Mouse (Mus musculus): Measurements from ENCODE around the gene Pla2g2c. TPM values are rescaled to one million over a fixed set of nuclear protein-coding genes. Genes with fewer than 3 reads are reported as not detected.
A peak's percentile ranks its signal among the peaks of the same experiment; 100 is the strongest.

The Pla2g2c gene
- polyA plus RNA-seq, 1 experiment from 2014 or later = 0.41 TPM

- Histone ChIP-seq H3K27me3 (no peaks in the 10 kb centered on the region), H3K4me2 (replicated peaks) (no peak overlapping the region), H3K9ac (no peak overlapping the region), H3K36me3 (no peaks in the 10 kb centered on the region), H3K4me3 (no peak overlapping the region), H3K4me1 (peaks cover 16% of the 10 kb centered on the region), H3K9me3 (no peaks in the 10 kb centered on the region), H3K27ac (no peak overlapping the region)
- no peak for ATAC-seq (ENCODE audit: insufficient number of reproducible peaks, insufficient read depth, low FRiP score, low TSS enrichment)
- WGBS = 44% methylated on average over 9 of the region's 9 CpGs
Measured at GRCm38 (mm10) chr4:138729018-138729703, 4.6 kb downstream of the Pla2g2c start.

- ATAC-seq (ENCODE audit: insufficient number of reproducible peaks, insufficient read depth, low FRiP score, low TSS enrichment) = no peak
- no peak overlapping the region for H3K4me2 ChIP-seq (replicated peaks)
- no peak overlapping the region for H3K9ac ChIP-seq
- H3K9me3 ChIP-seq = no peaks in the 10 kb centered on the region
- H3K27me3 ChIP-seq = no peaks in the 10 kb centered on the region
- H3K36me3 ChIP-seq = no peaks in the 10 kb centered on the region
- H3K4me1 ChIP-seq = peaks cover 18% of the 10 kb centered on the region
- H3K4me3 ChIP-seq = no peak overlapping the region
- no peak overlapping the region for H3K27ac ChIP-seq
- WGBS = 70% methylated on average over 7 of the region's 7 CpGs
Measured at GRCm38 (mm10) chr4:138734105-138734504, 9.5 kb downstream of the Pla2g2c start.

- no peak overlapping the region for H3K9ac ChIP-seq
- H3K9me3 ChIP-seq = no peaks in the 10 kb centered on the region
- ATAC-seq (ENCODE audit: insufficient number of reproducible peaks, insufficient read depth, low FRiP score, low TSS enrichment) = no peak
- H3K27ac ChIP-seq = no peak overlapping the region
- no peak overlapping the region for H3K4me3 ChIP-seq
- no peak overlapping the region for H3K4me2 ChIP-seq (replicated peaks)
- H3K27me3 ChIP-seq = no peaks in the 10 kb centered on the region
- WGBS = 88% methylated on average over 4 of the region's 4 CpGs
- H3K36me3 ChIP-seq = no peaks in the 10 kb centered on the region
- H3K4me1 ChIP-seq = peaks cover 25% of the 10 kb centered on the region
Measured at GRCm38 (mm10) chr4:138734863-138735262, 10.3 kb downstream of the Pla2g2c start.

GRCm38 (mm10) chr4:138737031-138737430 is 12.4 kb downstream of the Pla2g2c start, which contains the start of gene Ubxn10:
TSS of gene Ubxn10 (minus strand) at chr4:138737167.
- Histone ChIP-seq H3K9ac (no peak within 1 kb of the TSS), H3K36me3 (no peaks in the 10 kb centered on the region), H3K27ac (no peak within 1 kb of the TSS), H3K27me3 (no peaks in the 10 kb centered on the region), H3K9me3 (no peaks in the 10 kb centered on the region), H3K4me3 (no peak within 1 kb of the TSS), H3K4me1 (peaks cover 25% of the 10 kb centered on the region), H3K4me2 (replicated peaks) (no peak within 1 kb of the TSS)
- ATAC-seq (ENCODE audit: insufficient number of reproducible peaks, insufficient read depth, low FRiP score, low TSS enrichment) = no peak
- 67% methylated on average over 7 of the region's 7 CpGs for WGBS

- Histone ChIP-seq H3K9ac (no peak overlapping the region), H3K4me3 (no peak overlapping the region), H3K27ac (no peak overlapping the region), H3K4me2 (replicated peaks) (no peak overlapping the region), H3K4me1 (peaks cover 28% of the 10 kb centered on the region), H3K36me3 (no peaks in the 10 kb centered on the region), H3K9me3 (no peaks in the 10 kb centered on the region), H3K27me3 (no peaks in the 10 kb centered on the region)
- whole genome bisulfite sequencing = 10% methylated on average over 7 of the region's 7 CpGs
- no peak for ATAC-seq (ENCODE audit: insufficient number of reproducible peaks, insufficient read depth, low FRiP score, low TSS enrichment)
Measured at GRCm38 (mm10) chr4:138739136-138739851, 14.7 kb downstream of the Pla2g2c start.

GRCm38 (mm10) chr4:138745884-138746283 is 21.3 kb downstream of the Pla2g2c start:
- H3K4me2 ChIP-seq (replicated peaks) = no peak overlapping the region
- no peaks in the 10 kb centered on the region for H3K27me3 ChIP-seq
- H3K9ac ChIP-seq = no peak overlapping the region
- no peak overlapping the region for H3K4me3 ChIP-seq
- peaks cover 10% of the 10 kb centered on the region for H3K4me1 ChIP-seq
- no peak for ATAC-seq (ENCODE audit: insufficient number of reproducible peaks, insufficient read depth, low FRiP score, low TSS enrichment)
- 53% methylated on average over 4 of the region's 4 CpGs for WGBS
- no peak overlapping the region for H3K27ac ChIP-seq
- no peaks in the 10 kb centered on the region for H3K36me3 ChIP-seq
- H3K9me3 ChIP-seq = no peaks in the 10 kb centered on the region

GRCm38 (mm10) chr4:138746866-138747265 is 22.3 kb downstream of the Pla2g2c start:
- Histone ChIP-seq H3K27me3 (no peaks in the 10 kb centered on the region), H3K4me3 (no peak overlapping the region), H3K36me3 (no peaks in the 10 kb centered on the region), H3K4me1 (peaks cover 10% of the 10 kb centered on the region), H3K27ac (no peak overlapping the region), H3K4me2 (replicated peaks) (no peak overlapping the region), H3K9ac (no peak overlapping the region), H3K9me3 (no peaks in the 10 kb centered on the region)
- 93% methylated on average over 9 of the region's 9 CpGs for WGBS
- ATAC-seq (ENCODE audit: insufficient number of reproducible peaks, insufficient read depth, low FRiP score, low TSS enrichment) = no peak

GRCm38 (mm10) chr4:138747851-138748250 is 23.3 kb downstream of the Pla2g2c start:
- peak; percentile 43; the same call in 1 of the 2 replicates for ATAC-seq (ENCODE audit: insufficient number of reproducible peaks, insufficient read depth, low FRiP score, low TSS enrichment)
- Histone ChIP-seq H3K4me2 (replicated peaks) (no peak overlapping the region), H3K27me3 (no peaks in the 10 kb centered on the region), H3K36me3 (no peaks in the 10 kb centered on the region), H3K9me3 (no peaks in the 10 kb centered on the region), H3K27ac (no peak overlapping the region), H3K4me3 (no peak overlapping the region), H3K4me1 (peaks cover 10% of the 10 kb centered on the region), H3K9ac (no peak overlapping the region)
- 72% methylated on average over 10 of the region's 10 CpGs for WGBS

GRCm38 (mm10) chr4:138748369-138749072 is 23.9 kb downstream of the Pla2g2c start:
- Histone ChIP-seq H3K36me3 (no peaks in the 10 kb centered on the region), H3K4me2 (replicated peaks) (no peak overlapping the region), H3K9ac (no peak overlapping the region), H3K27me3 (no peaks in the 10 kb centered on the region), H3K9me3 (no peaks in the 10 kb centered on the region), H3K4me3 (no peak overlapping the region), H3K27ac (no peak overlapping the region), H3K4me1 (peaks cover 6% of the 10 kb centered on the region)
- WGBS = 59% methylated on average over 8 of the region's 8 CpGs
- ATAC-seq (ENCODE audit: insufficient number of reproducible peaks, insufficient read depth, low FRiP score, low TSS enrichment) = peak; percentile 59; the same call in 1 of the 2 replicates

GRCm38 (mm10) chr4:138752603-138753002 is 28.0 kb downstream of the Pla2g2c start:
- no peaks in the 10 kb centered on the region for H3K36me3 ChIP-seq
- ATAC-seq (ENCODE audit: insufficient number of reproducible peaks, insufficient read depth, low FRiP score, low TSS enrichment) = no peak
- H3K4me1 ChIP-seq = no peaks in the 10 kb centered on the region
- H3K27ac ChIP-seq = no peak overlapping the region
- no peak overlapping the region for H3K4me2 ChIP-seq (replicated peaks)
- H3K4me3 ChIP-seq = no peak overlapping the region
- H3K9me3 ChIP-seq = no peaks in the 10 kb centered on the region
- 93% methylated on average over 6 of the region's 6 CpGs for WGBS
- no peak overlapping the region for H3K9ac ChIP-seq
- no peaks in the 10 kb centered on the region for H3K27me3 ChIP-seq

- no peak overlapping the region for H3K4me3 ChIP-seq
- no peak overlapping the region for H3K27ac ChIP-seq
- 82% methylated on average over 3 of the region's 3 CpGs for WGBS
- no peaks in the 10 kb centered on the region for H3K36me3 ChIP-seq
- H3K4me1 ChIP-seq = no peaks in the 10 kb centered on the region
- no peak overlapping the region for H3K4me2 ChIP-seq (replicated peaks)
- H3K9me3 ChIP-seq = no peaks in the 10 kb centered on the region
- no peaks in the 10 kb centered on the region for H3K27me3 ChIP-seq
- no peak for ATAC-seq (ENCODE audit: insufficient number of reproducible peaks, insufficient read depth, low FRiP score, low TSS enrichment)
- no peak overlapping the region for H3K9ac ChIP-seq
Measured at GRCm38 (mm10) chr4:138753608-138754007, 29.0 kb downstream of the Pla2g2c start.

GRCm38 (mm10) chr4:138754432-138754831 is 29.8 kb downstream of the Pla2g2c start:
- no peaks in the 10 kb centered on the region for H3K36me3 ChIP-seq
- H3K9ac ChIP-seq = no peak overlapping the region
- H3K4me3 ChIP-seq = no peak overlapping the region
- H3K27me3 ChIP-seq = no peaks in the 10 kb centered on the region
- H3K4me2 ChIP-seq (replicated peaks) = no peak overlapping the region
- no peak overlapping the region for H3K27ac ChIP-seq
- no peaks in the 10 kb centered on the region for H3K4me1 ChIP-seq
- no peak for ATAC-seq (ENCODE audit: insufficient number of reproducible peaks, insufficient read depth, low FRiP score, low TSS enrichment)
- WGBS = 77% methylated on average over 9 of the region's 9 CpGs
- H3K9me3 ChIP-seq = no peaks in the 10 kb centered on the region

Measured in embryonic facial prominence, embryonic 12.5 days (tissue).